Mouse (Mus musculus) spleen, adult 18-20 months (tissue): ENCODE measurements at regions not wholly inside any gene's neighbourhood (a gene's known extent, or its start where the extent isn't known, plus 50 kb on each side); places are given as distances from the start of the nearest gene placed in this dataset.

ENCODE experiments used
- DNase-seq, 2 experiments: peaks; one replicate each; pipeline ENCODE4 v3.0.0; 2022; ENCODE audit warnings: mixed read lengths in 2 of 2

GRCm38 (mm10) chr14:61904426-61905124, 297.3 kb downstream of the Kcnrg start:
- DNase-seq, result no peak

- no peak for DNase-seq
Measured at GRCm38 (mm10) chr14:61918113-61918512, 310.9 kb downstream of the Kcnrg start.

- no peak for DNase-seq
Measured at GRCm38 (mm10) chr14:61931811-61932210, 324.6 kb downstream of the Kcnrg start.

- no peak for DNase-seq
Measured at GRCm38 (mm10) chr14:61941682-61942081, 334.4 kb downstream of the Kcnrg start.

GRCm38 (mm10) chr14:61945659-61946058, 338.4 kb downstream of the Kcnrg start:
- DNase-seq, result no peak

GRCm38 (mm10) chr14:61949446-61949845, 342.2 kb downstream of the Kcnrg start:
- no peak for DNase-seq

GRCm38 (mm10) chr14:61950004-61950403, 342.4 kb upstream of the Rnaseh2b start:
- DNase-seq, result no peak

GRCm38 (mm10) chr14:61953029-61953428, 339.4 kb upstream of the Rnaseh2b start:
- DNase-seq, result no peak

- DNase-seq, result no peak
Measured at GRCm38 (mm10) chr14:61955416-61955815, 337.0 kb upstream of the Rnaseh2b start.

- DNase-seq, result no peak
Measured at GRCm38 (mm10) chr14:61960243-61960957, 332.0 kb upstream of the Rnaseh2b start.

GRCm38 (mm10) chr14:61968467-61968866, 323.9 kb upstream of the Rnaseh2b start:
- no peak for DNase-seq

GRCm38 (mm10) chr14:61968957-61969535, 323.3 kb upstream of the Rnaseh2b start:
- DNase-seq, result no peak

GRCm38 (mm10) chr14:61970591-61970990, 321.8 kb upstream of the Rnaseh2b start:
- DNase-seq, result no peak

GRCm38 (mm10) chr14:61971100-61972088, 321.0 kb upstream of the Rnaseh2b start:
- DNase-seq, result peak; percentile 29 to 37

- DNase-seq, result no peak
Measured at GRCm38 (mm10) chr14:61975301-61975732, 317.1 kb upstream of the Rnaseh2b start.

- DNase-seq, result no peak
Measured at GRCm38 (mm10) chr14:61980581-61980980, 311.8 kb upstream of the Rnaseh2b start.

GRCm38 (mm10) chr14:61985575-61985974, 306.8 kb upstream of the Rnaseh2b start:
- no peak for DNase-seq

GRCm38 (mm10) chr14:61986203-61986602, 306.2 kb upstream of the Rnaseh2b start:
- no peak for DNase-seq

- DNase-seq, result no peak
Measured at GRCm38 (mm10) chr14:61995253-61995652, 297.1 kb upstream of the Rnaseh2b start.

- DNase-seq, result no peak
Measured at GRCm38 (mm10) chr14:61997736-61998135, 294.7 kb upstream of the Rnaseh2b start.

- no peak for DNase-seq
Measured at GRCm38 (mm10) chr14:61998259-61998658, 294.1 kb upstream of the Rnaseh2b start.

- no peak for DNase-seq
Measured at GRCm38 (mm10) chr14:62001481-62001949, 290.9 kb upstream of the Rnaseh2b start.

GRCm38 (mm10) chr14:62002131-62002530, 290.3 kb upstream of the Rnaseh2b start:
- DNase-seq, result no peak
